Mouse (Mus musculus) liver, embryonic 14.5 days (tissue): ENCODE results near the gene Cobll1. TPM values are rescaled to one million over a fixed set of nuclear protein-coding genes. Genes with fewer than 3 reads are reported as not detected.

Experiments
- ATAC-seq: fragments of 200-750 bp; cut with Nextera tagmentation; 2 replicates; pipeline ENCODE4 v1.8.0; 2017; ENCODE audit warnings: moderate number of reproducible peaks, mild to moderate bottlenecking, moderate library complexity; ENCODE audit not compliant: insufficient read depth
- DNase-seq, 3 experiments: peaks; one replicate each; pipeline ENCODE4 v3.0.0-alpha.2; 2012 to 2013; ENCODE audit warnings: low read depth in 3 of 3, low spot score in 3 of 3
- H3K27ac ChIP-seq: fragments of 300-500 bp; sonication (generic); 2 replicates; pipeline ENCODE4 v1.5.1; 2014; ENCODE audit warnings: moderate library complexity, mild to moderate bottlenecking, control low read depth, inconsistent platforms
- H3K27me3 ChIP-seq: fragments of 300-500 bp; sonication (generic); 2 replicates; pipeline ENCODE4 v1.6.1; 2014; ENCODE audit warnings: mild to moderate bottlenecking, low read length, moderate library complexity; ENCODE audit not compliant: control insufficient read depth, insufficient read depth
- H3K36me3 ChIP-seq: fragments of 300-500 bp; sonication (generic); replicated peaks from 2 replicates; pipeline ENCODE4 v1.6.1; 2014; ENCODE audit warnings: low read depth; ENCODE audit not compliant: control insufficient read depth, insufficient read depth
- H3K4me1 ChIP-seq, 2 experiments: fragments of 200-500 bp in 1 of 2; fragments of 300-500 bp in 1 of 2; sonication (generic) in 1 of 2; replicated peaks; 2 replicates each; pipeline ENCODE4 v1.6.1; 2012 to 2014; ENCODE audit warnings: antibody characterized with exemption in 1 of 2, inconsistent platforms in 1 of 2, low read length in 1 of 2; ENCODE audit not compliant: control insufficient read depth in 2 of 2, insufficient read depth in 2 of 2
- H3K4me2 ChIP-seq: fragments of 300-500 bp; sonication (generic); 2 replicates; pipeline ENCODE4 v1.6.1; 2014; ENCODE audit warnings: low read depth, mild to moderate bottlenecking, control low read depth, moderate library complexity
- H3K4me3 ChIP-seq, 2 experiments: fragments of 200-500 bp in 1 of 2; fragments of 300-500 bp in 1 of 2; sonication (generic) in 1 of 2; 2 replicates each; pipeline ENCODE4 v1.5.1; 2012 to 2014; ENCODE audit warnings: low read depth in 2 of 2, low read length in 2 of 2, mild to moderate bottlenecking in 2 of 2, control low read depth in 1 of 2, inconsistent platforms in 1 of 2, moderate library complexity in 1 of 2; ENCODE audit not compliant: insufficient read depth in 1 of 2
- H3K9ac ChIP-seq: fragments of 300-500 bp; sonication (generic); replicated peaks from 2 replicates; pipeline ENCODE4 v1.6.1; 2014; ENCODE audit warnings: mild to moderate bottlenecking, control low read depth, moderate library complexity
- H3K9me3 ChIP-seq: fragments of 300-500 bp; sonication (generic); 2 replicates; pipeline ENCODE4 v1.6.1; 2016; ENCODE audit warnings: low read length, mixed read lengths; ENCODE audit not compliant: control insufficient read depth
- CTCF ChIP-seq: IDR thresholded peaks from 2 replicates; pipeline ENCODE4 v1.5.1; 2016; ENCODE audit warnings: antibody characterized with exemption, low read depth, control low read depth
- EP300 ChIP-seq: IDR thresholded peaks from 2 replicates; pipeline ENCODE4 v1.6.1; 2016; ENCODE audit warnings: antibody characterized with exemption, low read depth
- WGBS: fragments of 180-500 bp; shearing (Covaris S2); extraction: QIAGEN DNeasy Blood & Tissue Kit; methylation state at CpG from one replicate; pipeline ENCODE4 v1.1.7; 2014; ENCODE audit not compliant: insufficient replicate concordance; 5-methylcytosine and 5-hydroxymethylcytosine counted together
- polyA plus RNA-seq, 2 experiments: library from polyadenylated mRNA; depleted of rRNA in 1 of 2; stranded (reverse) in 1 of 2; unstranded in 1 of 2; fragments of >200 nt; fragmentation: Nextera tagmentation in 1 of 2; extraction: Ambion mirVana in 1 of 2; gene quantifications; 2 replicates each; pipeline versions ENCODE4 v1.2.1 to v1.2.3; 2012 to 2014

Cobll1 gene
- polyA plus RNA-seq, 2 experiments: 2.6 to 3.3 TPM

DNA sequence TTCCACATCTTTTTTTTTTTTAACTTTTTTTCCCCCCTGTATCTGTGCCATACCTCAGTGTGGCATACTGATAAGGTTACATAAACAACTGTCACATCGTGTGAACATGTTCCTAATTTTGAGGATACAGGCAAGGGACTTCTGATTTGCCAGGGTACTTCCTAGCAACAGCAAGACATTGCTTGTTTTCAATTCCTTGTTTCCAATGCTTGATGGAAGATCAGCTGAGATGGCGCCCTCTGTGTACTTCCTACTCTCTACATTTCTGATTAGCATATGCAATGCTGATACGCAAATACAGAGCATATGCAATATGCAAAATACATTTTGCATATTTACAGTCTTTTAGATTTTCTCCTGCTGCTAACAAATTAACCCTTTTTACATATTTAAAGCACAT, 152.0 kb downstream of the Cobll1 start:
- no peak for TF ChIP-seq EP300
- TF ChIP-seq CTCF: no peak
- 57% methylated on average over 3 of the region's 3 CpGs for WGBS
- H3K9ac ChIP-seq: no peak overlapping the region

DNA sequence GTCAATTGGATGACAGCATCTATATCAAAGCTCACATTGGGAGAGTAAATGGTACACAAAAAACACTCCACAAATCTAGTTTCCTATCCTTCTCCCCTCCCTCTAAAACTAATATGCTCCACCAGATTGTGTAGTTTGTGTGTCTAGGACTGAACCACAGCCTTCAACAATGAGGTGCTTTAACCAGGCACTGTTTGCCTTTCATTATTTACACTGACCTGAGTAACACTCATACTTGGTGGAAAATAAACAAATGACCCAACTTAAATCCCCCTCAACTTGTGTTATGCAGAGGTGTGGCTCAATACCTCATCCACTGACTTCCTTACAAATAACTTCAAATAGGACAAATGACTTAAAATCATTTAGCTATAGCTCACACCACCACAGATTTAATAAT, 155.8 kb downstream of the Cobll1 start:
- H3K27me3 ChIP-seq: no peaks in the 10 kb centered on the region
- no peak overlapping the region for H3K27ac ChIP-seq
- no peak overlapping the region for H3K4me3 ChIP-seq
- H3K9me3 ChIP-seq: no peaks in the 10 kb centered on the region
- TF ChIP-seq CTCF (no peak), EP300 (no peak)
- no peak overlapping the region for H3K9ac ChIP-seq
- ATAC-seq (no peak), DNase-seq (no peak)
- no peaks in the 10 kb centered on the region for H3K36me3 ChIP-seq
- H3K4me1 ChIP-seq: no peaks in the 10 kb centered on the region
- no peak overlapping the region for H3K4me2 ChIP-seq

More for the DNA sequence above, 152.0 kb downstream of the Cobll1 start:
- Histone ChIP-seq H3K36me3 (no peaks in the 10 kb centered on the region), H3K4me3 (no peak overlapping the region), H3K4me2 (no peak overlapping the region), H3K4me1 (0 out of 4 replicates have a peak, but pooled peaks cover 0 to 2% of the 10 kb centered on the region in 2 experiments), H3K27me3 (no peaks in the 10 kb centered on the region), H3K27ac (no peak overlapping the region), H3K9me3 (no peaks in the 10 kb centered on the region)
- no peak for DNase-seq
- no peak for ATAC-seq

DNA sequence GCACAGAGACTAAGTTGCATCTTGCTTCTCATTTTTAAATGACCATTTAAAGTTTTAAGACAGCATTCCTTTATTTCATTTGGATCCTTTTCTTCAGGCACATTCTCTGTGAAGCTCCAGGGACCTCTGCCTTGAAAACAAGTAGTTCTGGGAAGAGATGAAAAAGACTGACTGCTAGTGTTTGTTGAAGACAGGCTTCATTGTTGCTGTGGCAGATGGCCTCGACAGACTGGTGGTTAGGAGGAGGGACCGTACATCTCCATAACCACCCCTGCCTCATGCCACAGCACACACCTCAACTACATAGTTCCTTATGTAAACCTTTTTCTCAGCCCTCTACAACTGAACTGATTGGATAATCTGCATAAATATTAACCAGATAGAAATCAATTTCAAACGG, 161.7 kb downstream of the Cobll1 start:
- ATAC-seq: no peak
- no peak overlapping the region for H3K27ac ChIP-seq
- no peak for DNase-seq
- no peak for TF ChIP-seq EP300
- TF ChIP-seq CTCF: no peak
- H3K4me3 ChIP-seq: no peak overlapping the region
- no peaks in the 10 kb centered on the region for H3K27me3 ChIP-seq
- no peaks in the 10 kb centered on the region for H3K4me1 ChIP-seq
- H3K4me2 ChIP-seq: no peak overlapping the region
- 46% methylated on average over 3 of the region's 3 CpGs for WGBS
- no peak overlapping the region for H3K9ac ChIP-seq
- H3K36me3 ChIP-seq: no peaks in the 10 kb centered on the region
- no peaks in the 10 kb centered on the region for H3K9me3 ChIP-seq

GRCm38 (mm10) chr2:65075840-65076239, 163.4 kb downstream of the Cobll1 start:
- Histone ChIP-seq H3K4me3 (no peak overlapping the region), H3K4me1 (no peaks in the 10 kb centered on the region), H3K36me3 (no peaks in the 10 kb centered on the region), H3K27me3 (no peaks in the 10 kb centered on the region), H3K4me2 (no peak overlapping the region), H3K9ac (no peak overlapping the region), H3K27ac (no peak overlapping the region), H3K9me3 (no peaks in the 10 kb centered on the region)
- no peak for TF ChIP-seq CTCF
- no peak for TF ChIP-seq EP300
- ATAC-seq (no peak), DNase-seq (no peak)
- WGBS: 71% methylated on average over 5 of the region's 5 CpGs

GRCm38 (mm10) chr2:65075431-65075830, 163.8 kb downstream of the Cobll1 start:
- no peaks in the 10 kb centered on the region for H3K27me3 ChIP-seq
- H3K9ac ChIP-seq: no peak overlapping the region
- DNase-seq (no peak), ATAC-seq (no peak)
- H3K9me3 ChIP-seq: no peaks in the 10 kb centered on the region
- no peak overlapping the region for H3K4me2 ChIP-seq
- no peaks in the 10 kb centered on the region for H3K4me1 ChIP-seq
- TF ChIP-seq EP300 (no peak), CTCF (no peak)
- no peak overlapping the region for H3K4me3 ChIP-seq
- 62% methylated on average over 4 of the region's 4 CpGs for WGBS
- no peak overlapping the region for H3K27ac ChIP-seq
- H3K36me3 ChIP-seq: no peaks in the 10 kb centered on the region
